Mouse (Mus musculus) lung, adult 2 months (tissue): ENCODE data around the gene Tead1. TPM values are rescaled to one million over a fixed set of nuclear protein-coding genes. Genes with fewer than 3 reads are reported as not detected.

Source experiments
- DNase-seq: peaks from one replicate; pipeline ENCODE4 v3.0.0; 2022
- H3K4me1 ChIP-seq: fragments of 200-500 bp; 2 replicates; pipeline ENCODE4 v1.6.1; 2011; ENCODE audit warnings: low read length; ENCODE audit not compliant: control insufficient read depth, insufficient read depth
- H3K4me3 ChIP-seq: fragments of 200-500 bp; replicated peaks from 2 replicates; pipeline ENCODE3; 2011; ENCODE audit warnings: low read depth, mild to moderate bottlenecking, control low read depth, low read length; ENCODE audit errors: extremely low read depth
- CTCF ChIP-seq: fragments of 200-500 bp; IDR thresholded peaks from 2 replicates; pipeline ENCODE4 v1.5.1; 2011; ENCODE audit warnings: mild to moderate bottlenecking, low read length, control low read depth; ENCODE audit not compliant: insufficient read depth
- POLR2A ChIP-seq: fragments of 200-500 bp; IDR thresholded peaks from 2 replicates; pipeline ENCODE4 v1.6.1; 2011; ENCODE audit warnings: low read depth, mild to moderate bottlenecking, control low read depth, low read length, borderline replicate concordance; ENCODE audit errors: extremely low read depth
- WGBS: fragments of 180-500 bp; shearing (Covaris S2); methylation state at CpG from one replicate; pipeline ENCODE4 v1.1.7; 2018; 5-methylcytosine and 5-hydroxymethylcytosine counted together
- polyA plus RNA-seq: library from polyadenylated mRNA; depleted of rRNA; stranded (reverse); fragments of >200 nt; gene quantifications from 2 replicates; pipeline ENCODE4 v1.2.3, GENCODE M21; 2012

The Tead1 gene
- polyA plus RNA-seq, 1 experiment = 45.9 TPM

- H3K4me3 ChIP-seq = no peak overlapping the region
- DNase-seq = no peak
- 39% methylated on average over 11 of the region's 11 CpGs for WGBS
- H3K4me1 ChIP-seq = peaks cover 22% of the 10 kb centered on the region
- TF ChIP-seq POLR2A (no peak), CTCF (no peak)
Observed at GRCm38 (mm10) chr7:112719394-112720142, 40.5 kb downstream of the Tead1 start.

- H3K4me1 ChIP-seq = peaks cover 22% of the 10 kb centered on the region
- TF ChIP-seq CTCF (no peak), POLR2A (no peak)
- WGBS = 22% methylated on average over 23 of the region's 23 CpGs
- peak; percentile 56 for DNase-seq
- no peak overlapping the region for H3K4me3 ChIP-seq
Observed at GRCm38 (mm10) chr7:112720143-112720988, 41.2 kb downstream of the Tead1 start.

- no peak for TF ChIP-seq POLR2A
- TF ChIP-seq CTCF = no peak
- DNase-seq = no peak
- Histone ChIP-seq H3K4me1 (peaks cover 22% of the 10 kb centered on the region), H3K4me3 (no peak overlapping the region)
- WGBS = 46% methylated on average over 4 of the region's 4 CpGs
Observed at GRCm38 (mm10) chr7:112720989-112721337, 41.8 kb downstream of the Tead1 start.

GRCm38 (mm10) chr7:112721859-112722258, 42.7 kb downstream of the Tead1 start:
- H3K4me3 ChIP-seq = no peak overlapping the region
- DNase-seq = no peak
- no peak for TF ChIP-seq POLR2A
- no peak for TF ChIP-seq CTCF
- H3K4me1 ChIP-seq = peaks cover 20% of the 10 kb centered on the region
- WGBS = 83% methylated on average over 4 of the region's 4 CpGs

GRCm38 (mm10) chr7:112728399-112728798, 49.3 kb downstream of the Tead1 start:
- no peak for DNase-seq
- H3K4me1 ChIP-seq = peaks cover 11% of the 10 kb centered on the region; the same call in 1 of the 2 replicates
- TF ChIP-seq POLR2A = no peak
- TF ChIP-seq CTCF = no peak
- H3K4me3 ChIP-seq = no peak overlapping the region
- WGBS = 55% methylated on average over 2 of the region's 2 CpGs

- no peak for DNase-seq
- Histone ChIP-seq H3K4me3 (no peak overlapping the region), H3K4me1 (peaks cover 11% of the 10 kb centered on the region; the same call in 1 of the 2 replicates)
- no peak for TF ChIP-seq POLR2A
- TF ChIP-seq CTCF = no peak
- 70% methylated on average over 5 of the region's 5 CpGs for WGBS
Observed at GRCm38 (mm10) chr7:112730209-112730608, 51.1 kb downstream of the Tead1 start.

GRCm38 (mm10) chr7:112731584-112731983, 52.5 kb downstream of the Tead1 start:
- WGBS = 69% methylated on average over 8 of the region's 8 CpGs
- no peak for DNase-seq
- TF ChIP-seq POLR2A (no peak), CTCF (no peak)
- Histone ChIP-seq H3K4me1 (peaks cover 16% of the 10 kb centered on the region), H3K4me3 (no peak overlapping the region)

GRCm38 (mm10) chr7:112739174-112739573, 60.1 kb downstream of the Tead1 start:
- TF ChIP-seq CTCF = no peak
- 41% methylated on average over 6 of the region's 6 CpGs for WGBS
- H3K4me1 ChIP-seq = peaks cover 10% of the 10 kb centered on the region; the same call in 1 of the 2 replicates
- DNase-seq = no peak
- no peak overlapping the region for H3K4me3 ChIP-seq

GRCm38 (mm10) chr7:112741790-112742189, 62.7 kb downstream of the Tead1 start:
- Histone ChIP-seq H3K4me1 (peaks cover 5% of the 10 kb centered on the region; the same call in 1 of the 2 replicates), H3K4me3 (no peak overlapping the region)
- WGBS = 66% methylated on average over 12 of the region's 12 CpGs
- no peak for DNase-seq
- TF ChIP-seq POLR2A (no peak), CTCF (no peak)
